ENCODE assay signal across 18 mouse cellular contexts in genomic region chr17:34969822-34970221, GRCm38 (mm10). TPM values are rescaled to one million over a fixed set of nuclear protein-coding genes. Genes with fewer than 3 reads are reported as not detected.
DNase-seq lines count a peak whose midpoint lies in the region; TF ChIP-seq lines count a peak whose summit lies in the region.
"Not testable (repeated sequence)": the region's sequence is repeated elsewhere in the genome, so short reads cannot be mapped to it uniquely, and the experiment has no call there.
"Had no signal": no experiment of that assay in that cellular context is flagged by ENCODE, and none has a peak within 500 bp of the region (broad histone marks: within the 10 kb centered on the region; RNA-seq: fewer than 3 reads in every experiment).

TSS of gene Gm20481 (plus strand) at chr17:34969912.

- not testable (repeated sequence) for TF ChIP-seq CTCF in gastrocnemius, adult 2 months (IDR thresholded peaks at IDR 0.05)

- not testable (repeated sequence) for H3K27ac ChIP-seq in embryonic facial prominence, embryonic 10.5 days (replicated peaks); gastrocnemius, adult 2 months

- intact Hi-C loops in gastrocnemius, adult 2 months (cut with DNase I), result not testable (repeated sequence)

- not testable (repeated sequence) for H3K9me3 ChIP-seq in embryonic facial prominence, embryonic 10.5 days

- 0 out of 2 replicates have a peak within 1 kb of the TSS, but pooled peaks have one; percentile 11 for H3K4me3 ChIP-seq in embryonic facial prominence, embryonic 10.5 days
- peak within 1 kb of the TSS; percentile 41 for H3K4me3 ChIP-seq in gastrocnemius, adult 2 months

- WGBS in embryonic facial prominence, embryonic 10.5 days, result 68% methylated on average over 9 of the region's 11 CpGs

- H3K4me1 ChIP-seq in embryonic facial prominence, embryonic 10.5 days, result peaks cover 11% of the 10 kb centered on the region

- peaks cover 65% of the 10 kb centered on the region for H3K27me3 ChIP-seq in embryonic facial prominence, embryonic 10.5 days (replicated peaks; ENCODE audit: low read depth, poor library complexity, severe bottlenecking)
- not testable (repeated sequence) for H3K27me3 ChIP-seq in splenic B cell, adult 2 months (ENCODE audit: control insufficient read depth, insufficient read depth, low read length, poor library complexity, severe bottlenecking)

- DNase-seq in adrenal gland, adult 2 months, result peak; percentile 64
- not testable (repeated sequence) for DNase-seq in embryonic facial prominence, embryonic 10.5 days (ENCODE audit: low spot score); gastrocnemius, adult 2 months
- peak; percentile 51 for DNase-seq in splenic B cell, adult 2 months (ENCODE audit: low read depth, low spot score)

- H3K36me3 ChIP-seq in embryonic facial prominence, embryonic 10.5 days (replicated peaks); splenic B cell, adult 2 months (ENCODE audit: control insufficient read depth, insufficient read depth, low read length, poor library complexity, severe bottlenecking): not testable (repeated sequence)

RNA-seq across cellular contexts. Expression of gene Gm20481, which starts in this region (rescaled TPM):
- under 1 TPM in 1 of 2 experiments, not detected in 1; 0.58 TPM for total RNA-seq in adrenal gland, adult 2 months (2021)
- polyA plus RNA-seq in adrenal gland, adult 2 months (2012; rRNA removed), result 1.1 and 1.2 TPM in 2 replicates
- not detected in 2 replicates for polyA plus RNA-seq in embryonic facial prominence, embryonic 10.5 days (2016; fragmentation: Nextera tagmentation; extraction: Ambion mirVana)
- not detected for total RNA-seq in gastrocnemius, adult 2 months (2021)
- total RNA-seq: adrenal gland, postnatal 10 days; adrenal gland, postnatal 36 days; forebrain, postnatal 0 days; MEL had no signal
- polyA plus RNA-seq: C2C12; cerebellum, adult 2 months; cortical plate, adult 2 months; embryonic facial prominence, embryonic 11.5 days; embryonic facial prominence, embryonic 13.5 days; embryonic facial prominence, embryonic 15.5 days; erythroblast, embryonic 14.5 days; forebrain, embryonic 10.5 days; forebrain, embryonic 13.5 days; forebrain, embryonic 15.5 days; forebrain, postnatal 0 days had no signal
